Mouse (Mus musculus) heart, postnatal 0 days (tissue): ENCODE measurements around the gene Eral1. TPM values are rescaled to one million over a fixed set of nuclear protein-coding genes. Genes with fewer than 3 reads are reported as not detected.
A peak's percentile ranks its signal among the peaks of the same experiment; 100 is the strongest.

Experiments used
- ATAC-seq: fragments of 200-750 bp; cut with Nextera tagmentation; 2 replicates; pipeline ENCODE4 v1.8.0; 2017; ENCODE audit warnings: low read depth, moderate number of reproducible peaks, moderate library complexity; ENCODE audit not compliant: insufficient read depth
- DNase-seq: peaks from one replicate; pipeline ENCODE4 v3.0.0-alpha.2; 2016; ENCODE audit warnings: low spot score
- H3K27ac ChIP-seq: fragments of 300-500 bp; sonication (generic); 2 replicates; pipeline ENCODE4 v1.5.1; 2014; ENCODE audit warnings: low read depth, mild to moderate bottlenecking
- H3K27me3 ChIP-seq: fragments of 300-500 bp; sonication (generic); 2 replicates; pipeline ENCODE4 v1.6.1; 2014; ENCODE audit warnings: low read length, mixed read lengths; ENCODE audit not compliant: control insufficient read depth, insufficient read depth
- H3K36me3 ChIP-seq: fragments of 300-500 bp; sonication (generic); replicated peaks from 2 replicates; pipeline ENCODE4 v1.6.1; 2014; ENCODE audit warnings: low read length, mixed read lengths; ENCODE audit not compliant: control insufficient read depth, insufficient read depth
- H3K4me1 ChIP-seq: fragments of 300-500 bp; sonication (generic); 2 replicates; pipeline ENCODE4 v1.6.1; 2014; ENCODE audit warnings: antibody characterized with exemption; ENCODE audit not compliant: control insufficient read depth, insufficient read depth
- H3K4me2 ChIP-seq: fragments of 300-500 bp; sonication (generic); 2 replicates; pipeline ENCODE4 v1.6.1; 2014; ENCODE audit warnings: low read depth, mild to moderate bottlenecking, low read length, moderate library complexity
- H3K4me3 ChIP-seq: fragments of 300-500 bp; sonication (generic); 2 replicates; pipeline ENCODE4 v1.5.1; 2014; ENCODE audit warnings: low read depth, low read length
- H3K9ac ChIP-seq: fragments of 300-500 bp; sonication (generic); replicated peaks from 2 replicates; pipeline ENCODE4 v1.6.1; 2014; ENCODE audit warnings: low read depth, low read length, mixed read lengths
- H3K9me3 ChIP-seq: fragments of 300-500 bp; sonication (generic); replicated peaks from 2 replicates; pipeline ENCODE4 v1.6.1; 2016; ENCODE audit warnings: low read length; ENCODE audit not compliant: control insufficient read depth
- CTCF ChIP-seq: IDR thresholded peaks from 2 replicates; pipeline ENCODE4 v1.5.1; 2016; ENCODE audit warnings: antibody characterized with exemption, control low read depth, low read depth
- EP300 ChIP-seq: IDR thresholded peaks from 2 replicates; pipeline ENCODE4 v1.6.1; 2016; ENCODE audit warnings: antibody characterized with exemption, low read depth
- WGBS: fragments of 180-500 bp; shearing (Covaris S2); extraction: QIAGEN DNeasy Blood & Tissue Kit; methylation state at CpG from one replicate; pipeline ENCODE4 v1.1.7; 2014; 5-methylcytosine and 5-hydroxymethylcytosine counted together
- polyA plus RNA-seq: library from polyadenylated mRNA; unstranded; fragments of >200 nt; fragmentation: Nextera tagmentation; extraction: Ambion mirVana; gene quantifications from 2 replicates; pipeline ENCODE4 v1.2.1, GENCODE M21; 2015
- total RNA-seq: library from RNA; depleted of rRNA; stranded (reverse); fragments of >200 nt; gene quantifications from 2 replicates; pipeline ENCODE4 v1.2.3, GENCODE M21; 2014; ENCODE audit warnings: low replicate concordance

Gene Eral1
- total and polyA plus RNA-seq, 2 experiments from 2014 or later = 19.7 to 33.5 TPM

DNA sequence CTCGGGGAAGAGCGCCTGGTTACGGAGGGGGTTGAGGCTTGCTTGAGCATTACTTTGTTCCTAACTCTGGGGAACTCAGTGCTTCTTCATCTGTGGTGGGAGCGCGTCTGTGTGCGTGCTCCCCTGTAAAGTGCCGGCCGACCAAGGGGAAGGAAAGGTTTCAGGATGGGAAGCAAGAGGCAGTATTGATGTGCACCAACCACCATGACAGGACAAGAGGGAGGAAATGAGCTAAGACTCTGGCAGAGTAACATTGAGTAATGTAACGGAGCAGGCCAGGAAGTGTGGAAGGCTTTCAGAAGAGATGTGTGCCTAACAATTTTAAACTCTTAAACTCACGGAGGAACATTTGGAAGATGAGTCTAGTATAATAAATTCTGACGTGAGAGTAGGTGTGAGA lies 20.6 kb upstream of the Eral1 start:
- Histone ChIP-seq H3K4me1 (peaks cover 34% of the 10 kb centered on the region), H3K27ac (peak overlapping the region; percentile 3; the same call in 1 of the 2 replicates), H3K9ac (no peak overlapping the region), H3K36me3 (no peaks in the 10 kb centered on the region), H3K4me3 (no peak overlapping the region), H3K4me2 (peak overlapping the region; percentile 3; the same call in 1 of the 2 replicates), H3K9me3 (no peaks in the 10 kb centered on the region), H3K27me3 (no peaks in the 10 kb centered on the region)
- no peak for TF ChIP-seq CTCF
- TF ChIP-seq EP300 = no peak
- 69% methylated on average over 11 of the region's 11 CpGs for WGBS
- ATAC-seq (no peak), DNase-seq (no peak)

DNA sequence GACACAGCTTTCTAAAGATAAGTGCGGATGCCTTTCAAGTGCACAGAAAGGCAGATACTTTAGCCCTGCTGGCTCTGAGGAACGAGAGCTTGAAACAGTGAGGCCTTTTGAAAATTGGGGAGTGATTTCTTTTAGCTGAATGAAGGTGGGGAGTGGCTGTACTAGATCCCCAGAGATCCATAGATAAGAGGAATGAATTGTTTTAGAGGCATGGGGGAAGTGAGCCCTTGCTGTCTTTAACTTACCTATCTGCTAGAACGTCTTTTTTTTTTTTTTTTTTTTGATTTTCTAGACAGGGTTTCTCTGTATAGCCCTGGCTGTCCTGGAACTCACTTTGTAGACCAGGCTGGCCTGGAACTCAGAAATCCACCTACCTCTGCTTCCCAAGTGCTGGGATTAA lies 16.9 kb upstream of the Eral1 start:
- TF ChIP-seq EP300 (no peak), CTCF (no peak)
- Histone ChIP-seq H3K4me3 (peak overlapping the region; percentile 43), H3K36me3 (no peaks in the 10 kb centered on the region), H3K9ac (peak overlapping the region; percentile 53), H3K27ac (peak overlapping the region; percentile 76), H3K4me2 (peak overlapping the region; percentile 83), H3K9me3 (no peaks in the 10 kb centered on the region), H3K27me3 (no peaks in the 10 kb centered on the region), H3K4me1 (peaks cover 38% of the 10 kb centered on the region)
- ATAC-seq = no peak
- DNase-seq = no peak
- 5% methylated on average over 3 of the region's 3 CpGs for WGBS

DNA sequence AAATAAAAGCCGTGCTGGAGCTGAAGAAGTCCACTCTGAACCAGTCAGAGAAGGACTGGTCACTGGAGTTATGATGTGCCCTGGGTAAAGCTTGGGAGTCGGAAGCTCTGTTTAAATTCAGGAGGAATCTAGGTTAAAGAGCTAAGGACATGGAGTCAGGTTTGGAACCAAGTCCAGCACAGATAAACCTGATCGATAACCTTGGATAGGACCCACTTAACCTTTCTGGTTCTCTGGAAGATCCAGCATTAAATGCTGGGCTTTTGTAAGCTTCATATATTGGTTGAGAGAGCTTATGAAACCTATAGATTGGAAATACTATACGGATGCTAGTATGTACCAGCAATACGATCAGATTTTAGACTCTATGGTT lies 14.9 kb upstream of the Eral1 start:
- peak overlapping the region; percentile 87 for H3K27ac ChIP-seq
- peak overlapping the region; percentile 83 for H3K4me2 ChIP-seq
- WGBS = 14% methylated on average over 5 of the region's 5 CpGs
- H3K4me3 ChIP-seq = peak overlapping the region; percentile 80
- TF ChIP-seq CTCF (no peak), EP300 (no peak)
- H3K9me3 ChIP-seq = no peaks in the 10 kb centered on the region
- no peaks in the 10 kb centered on the region for H3K27me3 ChIP-seq
- no peaks in the 10 kb centered on the region for H3K36me3 ChIP-seq
- DNase-seq (no peak), ATAC-seq (no peak)
- peak overlapping the region; percentile 70 for H3K9ac ChIP-seq
- H3K4me1 ChIP-seq = peaks cover 28% of the 10 kb centered on the region

DNA sequence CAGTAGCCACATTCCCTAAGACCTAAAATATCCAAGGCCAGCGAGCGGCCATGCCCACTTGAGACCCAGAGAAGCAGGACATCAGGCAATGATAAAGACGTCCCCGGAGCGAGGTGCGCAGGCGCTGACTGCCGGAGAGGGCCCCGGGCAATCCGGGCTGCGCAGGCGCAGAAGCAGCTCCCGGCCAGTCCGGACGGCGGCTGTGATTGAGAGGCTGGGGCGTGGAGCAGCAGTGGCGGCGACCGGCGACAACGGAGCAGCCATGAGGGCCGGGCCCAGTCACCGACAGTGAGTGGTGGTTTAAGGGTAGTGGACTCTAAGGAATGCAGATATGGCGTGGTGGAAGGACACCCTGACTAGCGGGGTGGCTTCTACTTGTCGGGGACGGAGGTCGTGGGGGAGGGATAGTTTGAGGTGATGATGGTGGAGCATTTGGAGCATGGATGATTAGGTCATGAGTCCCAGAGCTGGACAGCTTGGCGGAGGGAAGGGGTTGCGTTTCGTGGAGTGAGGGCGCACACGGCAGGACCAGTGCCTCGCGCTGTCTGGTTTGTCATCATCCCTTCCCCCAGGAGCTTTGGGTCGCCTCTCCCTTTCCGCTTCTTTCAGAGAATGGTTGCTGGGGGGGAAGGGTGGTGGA lies 14.4 kb upstream of the Eral1 start, which contains the start of gene Fam222b:
Fam222b (plus strand) TSS at position 157 of the 640 bp plus-strand sequence.
- Histone ChIP-seq H3K4me1 (peaks cover 28% of the 10 kb centered on the region), H3K4me3 (peak within 1 kb of the TSS; percentile 80), H3K4me2 (peak within 1 kb of the TSS; percentile 83), H3K27ac (peak within 1 kb of the TSS; percentile 87), H3K9ac (peak within 1 kb of the TSS; percentile 70), H3K36me3 (no peaks in the 10 kb centered on the region), H3K27me3 (no peaks in the 10 kb centered on the region), H3K9me3 (no peaks in the 10 kb centered on the region)
- no peak for TF ChIP-seq CTCF
- TF ChIP-seq EP300 = no peak; the same call in 1 of the 2 replicates
- WGBS = 0% methylated on average over 38 of the region's 38 CpGs
- peak; percentile 96 for DNase-seq
- ATAC-seq = peak; percentile 98

DNA sequence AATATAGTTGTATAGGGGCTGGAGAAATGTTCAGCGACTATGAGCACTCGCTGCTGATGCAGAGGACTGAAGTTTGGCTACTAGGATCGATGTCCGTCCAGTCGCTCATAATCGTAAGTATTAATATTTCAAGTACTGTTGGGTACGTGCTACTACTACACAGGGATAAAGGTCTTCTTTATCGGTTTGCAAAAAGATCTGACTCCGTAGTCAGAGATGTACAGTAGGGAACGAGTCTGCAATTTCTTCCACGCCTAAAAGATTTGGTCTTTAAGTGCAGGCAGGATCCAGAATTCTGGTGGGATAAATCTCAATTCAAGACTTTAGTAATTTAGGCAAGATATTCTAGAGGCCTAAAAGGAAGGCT lies 13.9 kb upstream of the Eral1 start:
- Histone ChIP-seq H3K4me1 (peaks cover 28% of the 10 kb centered on the region), H3K27me3 (no peaks in the 10 kb centered on the region), H3K4me3 (peak overlapping the region; percentile 80), H3K9me3 (no peaks in the 10 kb centered on the region), H3K27ac (peak overlapping the region; percentile 87), H3K4me2 (peak overlapping the region; percentile 83), H3K36me3 (no peaks in the 10 kb centered on the region), H3K9ac (peak overlapping the region; percentile 70)
- ATAC-seq (no peak), DNase-seq (no peak)
- no peak; the same call in 1 of the 2 replicates for TF ChIP-seq EP300
- no peak for TF ChIP-seq CTCF
- WGBS = 42% methylated on average over 11 of the region's 11 CpGs
